Mouse (Mus musculus) intestine, embryonic 14.5 days (tissue): Measurements from ENCODE around the gene Tesc. TPM values are rescaled to one million over a fixed set of nuclear protein-coding genes. Genes with fewer than 3 reads are reported as not detected.

Experiments
- ATAC-seq: fragments of 200-750 bp; cut with Nextera tagmentation; replicated peaks from 2 replicates; pipeline ENCODE4 v1.8.0; 2017; ENCODE audit warnings: low read depth, moderate number of reproducible peaks, moderate TSS enrichment, moderate library complexity; ENCODE audit not compliant: low FRiP score, low TSS enrichment
- DNase-seq: peaks from one replicate; pipeline ENCODE4 v3.0.0-alpha.2; 2018; ENCODE audit warnings: low spot score
- H3K27ac ChIP-seq: fragments of 300-500 bp; sonication (generic); 2 replicates; pipeline ENCODE4 v1.5.1; 2014; ENCODE audit warnings: low read depth, mild to moderate bottlenecking, control low read depth
- H3K27me3 ChIP-seq: fragments of 300-500 bp; sonication (generic); replicated peaks from 2 replicates; pipeline ENCODE4 v1.6.1; 2014; ENCODE audit warnings: low read length, control low read depth; ENCODE audit not compliant: control insufficient read depth, insufficient read depth
- H3K36me3 ChIP-seq: fragments of 300-500 bp; sonication (generic); 2 replicates; pipeline ENCODE4 v1.6.1; 2014; ENCODE audit warnings: low read length, control low read depth; ENCODE audit not compliant: control insufficient read depth, insufficient read depth
- H3K4me1 ChIP-seq: fragments of 300-500 bp; sonication (generic); replicated peaks from 2 replicates; pipeline ENCODE4 v1.6.1; 2014; ENCODE audit warnings: low read length, control low read depth, mixed read lengths; ENCODE audit not compliant: control insufficient read depth, insufficient read depth
- H3K4me2 ChIP-seq: fragments of 300-500 bp; sonication (generic); 2 replicates; pipeline ENCODE4 v1.6.1; 2014; ENCODE audit warnings: low read length
- H3K4me3 ChIP-seq: fragments of 300-500 bp; sonication (generic); 2 replicates; pipeline ENCODE4 v1.5.1; 2014; ENCODE audit warnings: low read depth, low read length, control low read depth, mixed read lengths
- H3K9ac ChIP-seq: fragments of 300-500 bp; sonication (generic); 2 replicates; pipeline ENCODE4 v1.6.1; 2014; ENCODE audit warnings: mild to moderate bottlenecking, low read length
- H3K9me3 ChIP-seq: fragments of 300-500 bp; sonication (generic); 2 replicates; pipeline ENCODE4 v1.6.1; 2016; ENCODE audit warnings: low read length, control low read depth; ENCODE audit not compliant: control insufficient read depth
- WGBS: fragments of 180-500 bp; shearing (Covaris S2); extraction: QIAGEN DNeasy Blood & Tissue Kit; methylation state at CpG from one replicate; pipeline ENCODE4 v1.1.7; 2014; 5-methylcytosine and 5-hydroxymethylcytosine counted together
- polyA plus RNA-seq: library from polyadenylated mRNA; unstranded; fragments of >200 nt; fragmentation: Nextera tagmentation; extraction: Ambion mirVana; gene quantifications from 2 replicates; pipeline ENCODE4 v1.2.1, GENCODE M21; 2014

Gene Tesc
- polyA plus RNA-seq, 1 experiment from 2014 or later: 3.8 TPM

GRCm38 (mm10) chr5:118065516-118066255 is 38.1 kb downstream of the Tesc start:
- DNase-seq (no peak), ATAC-seq (no peak)
- WGBS: 89% methylated on average over 19 of the region's 19 CpGs
- Histone ChIP-seq H3K4me2 (no peak overlapping the region), H3K36me3 (peaks cover 32% of the 10 kb centered on the region), H3K4me3 (no peak overlapping the region), H3K27me3 (no peaks in the 10 kb centered on the region), H3K27ac (no peak overlapping the region), H3K4me1 (no peaks in the 10 kb centered on the region), H3K9me3 (no peaks in the 10 kb centered on the region), H3K9ac (no peak overlapping the region)

- no peak overlapping the region for H3K4me2 ChIP-seq
- H3K4me1 ChIP-seq: no peaks in the 10 kb centered on the region
- no peaks in the 10 kb centered on the region for H3K9me3 ChIP-seq
- no peak overlapping the region for H3K9ac ChIP-seq
- ATAC-seq: no peak
- H3K4me3 ChIP-seq: no peak overlapping the region
- peaks cover 38% of the 10 kb centered on the region for H3K36me3 ChIP-seq
- DNase-seq: peak; percentile 79
- 55% methylated on average over 5 of the region's 5 CpGs for WGBS
- no peak overlapping the region for H3K27ac ChIP-seq
- H3K27me3 ChIP-seq: no peaks in the 10 kb centered on the region
Measured at GRCm38 (mm10) chr5:118066828-118067227, 39.3 kb downstream of the Tesc start.

- H3K9me3 ChIP-seq: no peaks in the 10 kb centered on the region
- no peak overlapping the region for H3K4me3 ChIP-seq
- ATAC-seq (no peak), DNase-seq (no peak)
- no peaks in the 10 kb centered on the region for H3K27me3 ChIP-seq
- 65% methylated on average over 4 of the region's 4 CpGs for WGBS
- H3K27ac ChIP-seq: no peak overlapping the region
- H3K4me1 ChIP-seq: no peaks in the 10 kb centered on the region
- H3K4me2 ChIP-seq: no peak overlapping the region
- H3K9ac ChIP-seq: no peak overlapping the region
- peaks cover 44% of the 10 kb centered on the region for H3K36me3 ChIP-seq
Measured at GRCm38 (mm10) chr5:118067572-118067971, 40.0 kb downstream of the Tesc start.

- peaks cover 49% of the 10 kb centered on the region for H3K36me3 ChIP-seq
- 85% methylated on average over 9 of the region's 9 CpGs for WGBS
Measured at GRCm38 (mm10) chr5:118067984-118068494, 40.5 kb downstream of the Tesc start.

GRCm38 (mm10) chr5:118069315-118069714 is 41.8 kb downstream of the Tesc start:
- Histone ChIP-seq H3K9ac (no peak overlapping the region), H3K4me3 (no peak overlapping the region), H3K27ac (no peak overlapping the region), H3K36me3 (peaks cover 60% of the 10 kb centered on the region), H3K4me2 (no peak overlapping the region), H3K27me3 (no peaks in the 10 kb centered on the region), H3K9me3 (no peaks in the 10 kb centered on the region), H3K4me1 (no peaks in the 10 kb centered on the region)
- DNase-seq (peak; percentile 84), ATAC-seq (peak; percentile 66; the same call in 1 of the 2 replicates)
- WGBS: 40% methylated on average over 9 of the region's 9 CpGs

More at GRCm38 (mm10) chr5:118067984-118068494, 40.5 kb downstream of the Tesc start:
- DNase-seq: no peak
- Histone ChIP-seq H3K9ac (no peak overlapping the region), H3K27me3 (no peaks in the 10 kb centered on the region), H3K27ac (no peak overlapping the region), H3K4me3 (no peak overlapping the region), H3K9me3 (no peaks in the 10 kb centered on the region), H3K4me1 (no peaks in the 10 kb centered on the region), H3K4me2 (no peak overlapping the region)
- ATAC-seq: no peak

GRCm38 (mm10) chr5:118071766-118072165 is 44.2 kb downstream of the Tesc start:
- no peaks in the 10 kb centered on the region for H3K4me1 ChIP-seq
- H3K9ac ChIP-seq: no peak overlapping the region
- H3K27ac ChIP-seq: no peak overlapping the region
- DNase-seq (no peak), ATAC-seq (no peak)
- H3K9me3 ChIP-seq: no peaks in the 10 kb centered on the region
- no peak overlapping the region for H3K4me3 ChIP-seq
- 87% methylated on average over 5 of the region's 5 CpGs for WGBS
- no peaks in the 10 kb centered on the region for H3K27me3 ChIP-seq
- no peak overlapping the region for H3K4me2 ChIP-seq
- peaks cover 67% of the 10 kb centered on the region for H3K36me3 ChIP-seq

- no peaks in the 10 kb centered on the region for H3K4me1 ChIP-seq
- H3K36me3 ChIP-seq: peaks cover 70% of the 10 kb centered on the region
Measured at GRCm38 (mm10) chr5:118073213-118073773, 45.8 kb downstream of the Tesc start.

GRCm38 (mm10) chr5:118076721-118077592 is 49.4 kb downstream of the Tesc start:
- 93% methylated on average over 15 of the region's 15 CpGs for WGBS
- Histone ChIP-seq H3K9me3 (no peaks in the 10 kb centered on the region), H3K27ac (no peak overlapping the region), H3K9ac (no peak overlapping the region), H3K27me3 (no peaks in the 10 kb centered on the region), H3K4me3 (no peak overlapping the region), H3K36me3 (peaks cover 56% of the 10 kb centered on the region), H3K4me2 (no peak overlapping the region), H3K4me1 (peaks cover under 1% of the 10 kb centered on the region; the same call in 1 of the 2 replicates)
- no peak for ATAC-seq
- DNase-seq: no peak

More at GRCm38 (mm10) chr5:118073213-118073773, 45.8 kb downstream of the Tesc start:
- Histone ChIP-seq H3K9me3 (no peaks in the 10 kb centered on the region), H3K27ac (no peak overlapping the region), H3K9ac (no peak overlapping the region), H3K4me3 (no peak overlapping the region), H3K27me3 (no peaks in the 10 kb centered on the region), H3K4me2 (no peak overlapping the region)
- DNase-seq (no peak), ATAC-seq (no peak)
- WGBS: 94% methylated on average over 15 of the region's 15 CpGs
